Mouse (Mus musculus): ENCODE results near the gene Gm7233. TPM values are rescaled to one million over a fixed set of nuclear protein-coding genes. Genes with fewer than 3 reads are reported as not detected.
"Not testable (repeated sequence)": the region's sequence is repeated elsewhere in the genome, so short reads cannot be mapped to it uniquely, and the experiment has no call there.

Gm7233 gene
- total RNA-seq (2015; ENCODE audit: low replicate concordance) (not detected in 2 replicates), total RNA-seq (2017; ENCODE audit: low replicate concordance) (not detected in 2 replicates)

GRCm38 (mm10) chr14:43179567-43179966 lies at the start of gene Gm7233:
Gene Gm7233, plus strand, starts transcription at chr14:43179867.
- not testable (repeated sequence) for ATAC-seq (replicated peaks; ENCODE audit: low FRiP score, poor library complexity, severe bottlenecking)

GRCm38 (mm10) chr14:43167189-43167588 lies 12.5 kb upstream of the Gm7233 start:
- not testable (repeated sequence) for ATAC-seq (replicated peaks; ENCODE audit: low FRiP score, poor library complexity, severe bottlenecking)

- not testable (repeated sequence) for ATAC-seq (replicated peaks; ENCODE audit: low FRiP score, poor library complexity, severe bottlenecking)
Measured at GRCm38 (mm10) chr14:43167942-43168341, 11.7 kb upstream of the Gm7233 start.

GRCm38 (mm10) chr14:43168573-43169170 lies 11.0 kb upstream of the Gm7233 start:
- not testable (repeated sequence) for ATAC-seq (replicated peaks; ENCODE audit: low FRiP score, poor library complexity, severe bottlenecking)

- ATAC-seq (replicated peaks; ENCODE audit: low FRiP score, poor library complexity, severe bottlenecking) = not testable (repeated sequence)
Measured at GRCm38 (mm10) chr14:43235204-43235603, 55.5 kb downstream of the Gm7233 start, which contains the start of gene Gm8122. Gene Gm8122, minus strand, starts transcription at chr14:43235304.

Other genes with a start within 250 kb of the Gm7233 start
- gene Gm8082, start 186.2 kb upstream of the Gm7233 start, total RNA-seq (2015; ENCODE audit: low replicate concordance) = not detected in 2 replicates
- gene Gm8082, start 186.2 kb upstream of the Gm7233 start, total RNA-seq (2017; ENCODE audit: low replicate concordance) = not detected in 2 replicates
- gene Gm10376, start 164.2 kb upstream of the Gm7233 start, total RNA-seq (2015; ENCODE audit: low replicate concordance) = not detected in 2 replicates
- not detected in 2 replicates for gene Gm10376, start 164.2 kb upstream of the Gm7233 start, total RNA-seq (2017; ENCODE audit: low replicate concordance)
- not detected in 2 replicates for gene Gm8094, start 103.2 kb upstream of the Gm7233 start, total RNA-seq (2015; ENCODE audit: low replicate concordance)
- not detected in 2 replicates for gene Gm8094, start 103.2 kb upstream of the Gm7233 start, total RNA-seq (2017; ENCODE audit: low replicate concordance)
- gene Gm8104, start 79.3 kb upstream of the Gm7233 start, total RNA-seq (2015; ENCODE audit: low replicate concordance) = not detected in 2 replicates
- gene Gm8104, start 79.3 kb upstream of the Gm7233 start, total RNA-seq (2017; ENCODE audit: low replicate concordance) = not detected in 2 replicates
- gene Gm8122, start 55.4 kb downstream of the Gm7233 start, total RNA-seq (2015; ENCODE audit: low replicate concordance) = not detected in 2 replicates
- gene Gm8122, start 55.4 kb downstream of the Gm7233 start, total RNA-seq (2017; ENCODE audit: low replicate concordance) = not detected in 2 replicates
- not detected in 2 replicates for gene Gm8126, start 78.8 kb downstream of the Gm7233 start, total RNA-seq (2015; ENCODE audit: low replicate concordance)
- not detected in 2 replicates for gene Gm8126, start 78.8 kb downstream of the Gm7233 start, total RNA-seq (2017; ENCODE audit: low replicate concordance)
- not detected in 2 replicates for gene Gm9732, start 95.2 kb downstream of the Gm7233 start, total RNA-seq (2015; ENCODE audit: low replicate concordance)
- not detected in 2 replicates for gene Gm9732, start 95.2 kb downstream of the Gm7233 start, total RNA-seq (2017; ENCODE audit: low replicate concordance)
- not detected in 2 replicates for gene Gm8127, start 114.0 kb downstream of the Gm7233 start, total RNA-seq (2015; ENCODE audit: low replicate concordance)
- gene Gm8127, start 114.0 kb downstream of the Gm7233 start, total RNA-seq (2017; ENCODE audit: low replicate concordance) = not detected in 2 replicates
- gene 1700001F09Rik, start 167.9 kb downstream of the Gm7233 start, total RNA-seq (2015; ENCODE audit: low replicate concordance) = not detected in 2 replicates
- gene 1700001F09Rik, start 167.9 kb downstream of the Gm7233 start, total RNA-seq (2017; ENCODE audit: low replicate concordance) = not detected in 2 replicates
- not detected in 2 replicates for gene Gm8138, start 236.5 kb downstream of the Gm7233 start, total RNA-seq (2015; ENCODE audit: low replicate concordance)
- not detected in 2 replicates for gene Gm8138, start 236.5 kb downstream of the Gm7233 start, total RNA-seq (2017; ENCODE audit: low replicate concordance)